Mouse (Mus musculus) kidney, postnatal 36 days (tissue): ENCODE measurements at regions not wholly inside any gene's neighbourhood (a gene's known extent, or its start where the extent isn't known, plus 50 kb on each side); places are given as distances from the start of the nearest gene placed in this dataset.
A peak's percentile ranks its signal among the peaks of the same experiment; 100 is the strongest.

Source experiments
- DNase-seq, 2 experiments: peaks; one replicate each; pipeline ENCODE4 v3.0.0; 2021 to 2022; ENCODE audit warnings: mixed read lengths in 2 of 2

DNA sequence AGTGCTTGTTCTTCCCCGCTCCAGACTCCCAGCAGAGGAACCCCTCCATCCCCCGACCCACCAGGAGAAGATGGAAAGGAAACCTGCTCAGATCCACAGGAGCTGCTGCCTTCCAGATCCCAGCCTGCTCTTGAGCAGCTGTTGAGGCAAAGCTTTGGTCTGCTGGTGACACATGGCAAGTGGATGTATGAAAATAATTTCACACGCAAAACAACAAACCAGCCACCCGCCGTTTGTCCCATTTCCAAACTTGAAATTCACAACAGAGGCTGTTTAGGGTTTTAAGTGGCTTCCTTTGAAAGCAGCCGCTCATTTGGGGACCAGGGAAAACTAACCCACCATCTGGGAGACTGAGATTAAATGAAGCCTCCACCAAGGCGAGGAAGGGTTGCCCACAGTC is 220.8 kb upstream of the Zdhhc25 start:
- DNase-seq: no peak

DNA sequence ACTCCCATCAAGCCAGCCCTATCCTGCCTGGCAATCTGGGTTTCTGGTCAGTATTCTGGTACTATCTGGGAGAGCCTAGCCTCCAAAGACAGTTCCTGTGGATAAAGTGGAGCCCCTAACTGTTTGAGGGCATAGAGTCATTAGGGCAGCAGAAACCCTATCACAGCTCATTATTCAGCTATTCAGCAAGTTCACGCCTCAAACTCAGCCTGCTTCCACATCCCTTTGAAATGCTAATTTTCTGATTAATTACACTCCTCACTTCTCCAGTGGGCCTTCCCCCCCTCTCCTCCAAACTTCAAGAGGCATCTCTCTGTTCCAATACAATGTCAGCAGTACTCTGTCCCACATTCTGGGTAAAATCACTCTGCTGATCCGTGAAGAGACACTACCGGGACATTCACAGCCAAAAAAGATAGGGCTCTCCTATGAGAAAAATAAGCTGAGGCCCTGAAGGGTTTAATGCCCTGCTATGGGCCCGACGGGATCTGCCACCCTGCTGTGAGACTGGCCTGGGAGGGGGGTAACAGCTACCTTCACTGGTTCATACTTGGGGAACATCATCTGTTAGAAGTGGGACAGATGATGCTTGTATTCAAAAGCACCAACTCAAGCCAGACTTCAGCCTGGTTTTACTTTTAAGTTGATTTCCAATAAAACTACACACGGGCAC is 220.0 kb upstream of the Zdhhc25 start:
- no peak for DNase-seq

- no peak for DNase-seq
These were observed 218.7 kb upstream of the Zdhhc25 start for GRCm38 (mm10) chr15:88381419-88381818.

GRCm38 (mm10) chr15:88385943-88386342 is 214.2 kb upstream of the Zdhhc25 start:
- DNase-seq: no peak

DNA sequence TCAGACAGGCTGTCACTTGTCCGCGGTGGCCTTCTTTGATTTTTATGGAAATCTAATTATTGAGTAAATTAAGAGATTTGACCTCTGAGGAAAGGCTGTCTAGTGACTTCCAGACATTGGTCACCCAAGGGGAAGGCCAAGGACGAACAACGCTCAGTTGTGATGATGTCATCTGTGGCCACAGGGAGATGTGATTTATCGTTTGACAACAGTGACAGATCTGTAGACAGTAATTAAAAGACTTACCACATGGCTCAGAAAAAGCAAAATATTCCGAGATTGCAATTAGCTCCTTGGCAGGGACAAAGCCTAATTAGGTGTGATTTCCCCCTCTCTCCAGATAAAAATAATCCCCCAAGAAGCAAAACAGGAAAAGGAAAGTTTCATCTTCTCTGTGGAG is 213.4 kb upstream of the Zdhhc25 start:
- no peak for DNase-seq

GRCm38 (mm10) chr15:88391822-88392221 is 208.3 kb upstream of the Zdhhc25 start:
- DNase-seq: no peak

DNA sequence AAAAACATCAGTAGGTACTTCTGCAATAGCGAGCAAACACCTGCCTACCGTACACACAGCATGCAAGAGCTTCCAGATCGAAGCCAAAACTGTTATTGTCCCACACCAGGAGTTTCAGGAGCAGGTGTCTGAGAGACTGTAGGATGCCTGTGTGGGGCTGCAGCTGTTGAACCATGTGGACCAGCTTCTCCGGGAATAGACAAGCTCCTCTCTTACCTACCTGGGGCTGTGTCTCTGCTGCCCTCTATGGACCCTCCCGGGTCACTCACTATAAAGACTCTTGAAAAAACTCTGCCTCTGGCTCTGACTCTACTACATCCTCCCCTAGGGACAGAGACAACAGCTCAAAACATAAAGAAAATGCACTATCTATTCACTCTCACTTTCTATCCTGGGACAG is 201.0 kb upstream of the Zdhhc25 start:
- peak in 1 of 2 experiments; percentile 4 for DNase-seq

GRCm38 (mm10) chr15:88399989-88400388 is 200.1 kb upstream of the Zdhhc25 start:
- no peak for DNase-seq

GRCm38 (mm10) chr15:88400787-88401186 is 199.3 kb upstream of the Zdhhc25 start:
- DNase-seq: no peak

- no peak for DNase-seq
These were observed 191.4 kb upstream of the Zdhhc25 start for GRCm38 (mm10) chr15:88408461-88409379.

DNA sequence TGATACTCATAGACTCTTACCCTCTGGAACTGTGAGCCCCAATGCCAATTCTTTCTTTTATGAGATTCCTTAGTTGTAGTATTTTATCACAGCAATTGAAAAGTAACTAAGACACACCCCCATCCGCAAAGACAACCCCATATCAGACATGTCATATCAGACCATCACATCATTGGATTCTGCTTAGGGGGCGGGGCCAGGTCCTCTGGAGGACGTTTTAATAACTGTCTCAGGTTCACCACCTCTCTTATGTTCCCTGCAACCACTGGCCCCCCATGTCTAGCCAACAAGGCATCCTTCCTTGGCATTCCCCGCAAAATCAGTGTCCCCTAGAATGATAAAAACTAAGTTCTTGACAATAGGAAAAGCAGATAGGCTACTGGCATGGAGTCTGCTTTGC is 185.9 kb upstream of the Zdhhc25 start:
- DNase-seq: no peak

- DNase-seq: no peak
These were observed 181.2 kb upstream of the Zdhhc25 start for GRCm38 (mm10) chr15:88418881-88419280.

- no peak for DNase-seq
These were observed 171.7 kb upstream of the Zdhhc25 start for GRCm38 (mm10) chr15:88428441-88428840.

GRCm38 (mm10) chr15:88430941-88431340 is 169.2 kb upstream of the Zdhhc25 start:
- no peak for DNase-seq

GRCm38 (mm10) chr15:88448272-88448671 is 151.8 kb upstream of the Zdhhc25 start:
- no peak for DNase-seq

DNA sequence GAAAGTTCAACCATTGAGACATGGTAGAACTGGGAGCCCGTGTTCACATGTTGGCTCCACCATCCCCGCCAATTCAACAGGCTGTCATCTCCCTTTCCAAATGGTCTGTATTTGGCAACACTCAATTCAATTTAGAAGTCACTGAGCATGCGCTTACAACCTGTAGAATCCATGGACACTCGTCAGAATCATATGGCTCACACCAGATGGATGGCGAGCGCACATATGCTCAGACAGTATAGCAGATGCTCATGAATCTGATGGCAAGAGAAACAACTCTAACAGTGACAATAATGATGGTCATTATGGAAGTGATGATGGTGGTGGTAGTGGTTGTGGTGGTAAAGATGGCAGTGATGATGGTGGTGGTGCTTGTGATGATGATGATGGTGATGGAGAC is 148.9 kb upstream of the Zdhhc25 start:
- no peak for DNase-seq

GRCm38 (mm10) chr15:88468107-88468506 is 132.0 kb upstream of the Zdhhc25 start:
- peak; percentile 61 to 81 for DNase-seq

- peak; percentile 31 to 67 for DNase-seq
These were observed 131.3 kb upstream of the Zdhhc25 start for GRCm38 (mm10) chr15:88468810-88469209.

DNA sequence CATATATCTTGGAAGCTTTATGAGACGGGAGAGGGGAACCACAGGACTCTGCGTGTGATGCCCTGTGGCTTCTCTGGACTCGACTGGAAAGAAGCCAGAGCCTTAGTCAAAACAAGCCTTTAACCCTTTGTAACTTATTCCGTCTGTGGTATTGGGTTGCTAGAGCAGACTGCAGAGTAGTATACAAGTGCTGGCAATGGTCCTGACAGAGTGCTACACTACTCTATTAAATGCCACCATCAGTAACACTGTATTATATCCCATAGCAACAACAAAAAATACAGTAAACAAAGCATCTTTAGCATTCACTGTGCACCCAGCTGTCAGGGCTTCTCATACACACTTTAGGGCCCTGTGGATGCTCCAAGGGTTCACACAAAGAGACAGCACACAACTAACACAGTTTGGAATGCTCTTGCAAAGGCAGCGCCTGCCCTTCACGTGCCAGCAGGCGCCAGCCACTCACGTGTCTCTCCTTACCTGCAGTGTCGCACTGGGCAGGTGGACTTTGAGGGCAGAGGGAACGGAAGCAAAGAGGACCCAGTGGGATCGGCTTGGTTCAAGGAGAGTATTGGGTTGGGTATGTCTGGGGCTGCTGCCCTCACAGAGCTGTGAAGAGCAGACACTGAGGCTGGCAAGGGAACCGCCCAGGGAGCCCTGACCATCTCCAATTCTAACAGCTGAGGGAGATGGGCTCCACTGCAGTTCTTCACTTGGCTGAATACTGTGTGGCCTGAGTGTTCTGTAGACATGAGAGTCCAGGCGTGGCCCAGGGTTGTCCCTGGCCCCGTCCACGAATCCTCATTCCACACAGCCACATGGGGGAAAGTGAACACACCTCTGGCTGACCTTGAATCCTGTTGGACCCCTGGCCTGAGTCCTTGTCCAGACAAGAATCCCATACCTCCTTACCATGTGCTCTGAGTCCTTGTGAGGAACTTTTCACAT is 130.3 kb upstream of the Zdhhc25 start:
- no peak for DNase-seq

- DNase-seq: no peak
These were observed 127.6 kb upstream of the Zdhhc25 start for GRCm38 (mm10) chr15:88472351-88473100.

DNA sequence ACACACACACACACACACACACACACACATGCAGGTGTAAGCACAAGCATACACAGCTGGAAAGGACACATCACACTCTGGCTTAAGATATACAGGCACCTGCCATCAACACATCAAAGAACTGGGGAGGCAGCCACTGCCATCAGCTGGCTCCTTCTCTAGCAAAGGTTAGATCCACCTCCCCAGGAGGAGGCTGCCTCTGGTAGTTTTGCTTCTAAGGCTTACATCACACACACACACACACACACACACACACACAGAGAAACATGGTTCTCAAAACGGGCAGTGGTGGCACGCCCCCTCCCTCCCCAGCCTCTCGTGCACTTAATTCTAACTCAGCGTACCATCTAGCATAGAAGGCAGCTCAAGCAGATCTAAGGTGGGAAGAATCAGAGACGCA is 126.9 kb upstream of the Zdhhc25 start:
- no peak for DNase-seq

- no peak for DNase-seq
These were observed 116.6 kb upstream of the Zdhhc25 start for GRCm38 (mm10) chr15:88483471-88483870.
